Comparison of ENCODE assay signal across 21 mouse cellular contexts in genomic region chr4:138701111-138701510, GRCm38 (mm10). TPM values are rescaled to one million over a fixed set of nuclear protein-coding genes. Genes with fewer than 3 reads are reported as not detected.
"Had no signal": no experiment of that assay in that cellular context is flagged by ENCODE, and none has a peak within 500 bp of the region (broad histone marks: within the 10 kb centered on the region; RNA-seq: fewer than 3 reads in every experiment).

No protein-coding gene starts in this region.

- H3K27ac ChIP-seq: layer of hippocampus, adult 2 months; limb, embryonic 12.5 days; limb, embryonic 15.5 days; liver, embryonic 14.5 days; macrophage; midbrain, embryonic 13.5 days; neural tube, embryonic 12.5 days; stomach, embryonic 15.5 days had no signal

- H3K9me3 ChIP-seq: limb, embryonic 12.5 days; limb, embryonic 15.5 days; midbrain, embryonic 13.5 days; neural tube, embryonic 12.5 days; stomach, embryonic 15.5 days had no signal

- H3K4me1 ChIP-seq: limb, embryonic 15.5 days; stomach, embryonic 15.5 days had no signal

- H3K36me3 ChIP-seq: limb, embryonic 12.5 days; limb, embryonic 15.5 days; midbrain, embryonic 13.5 days; neural tube, embryonic 12.5 days; stomach, embryonic 15.5 days had no signal

- DNase-seq: kidney, adult 18-20 months; kidney, adult 9 months; kidney, postnatal 25 days; layer of hippocampus, adult 9-11 months; left cerebral cortex, postnatal 4 days; liver, postnatal 0 days; lung, embryonic 14.5 days; retina, postnatal 1 day; spleen, adult 18-20 months; thymus, postnatal 36 days had no signal

- H3K9ac ChIP-seq: limb, embryonic 12.5 days; limb, embryonic 15.5 days; liver, embryonic 14.5 days; liver, postnatal 0 days; lung, embryonic 14.5 days; midbrain, embryonic 13.5 days; neural tube, embryonic 12.5 days; stomach, embryonic 15.5 days had no signal

- H3K4me3 ChIP-seq: layer of hippocampus, adult 2 months; limb, embryonic 12.5 days; limb, embryonic 15.5 days; midbrain, embryonic 13.5 days; neural tube, embryonic 12.5 days; stomach, embryonic 15.5 days had no signal

- H3K27me3 ChIP-seq: neural tube, embryonic 12.5 days; stomach, embryonic 15.5 days had no signal

RNA-seq across cellular contexts. Expression of gene Pla2g2c, which starts 23.5 kb away (rescaled TPM):
- total RNA-seq: layer of hippocampus, adult 2 months; left cerebral cortex, postnatal 10 days; megakaryocyte, adult 5-6 weeks; neutrophil, adult 5-6 weeks had no signal

RNA-seq across cellular contexts. Expression of gene Ubxn10, which starts 35.9 kb away (rescaled TPM):
- total RNA-seq: megakaryocyte, adult 5-6 weeks; neutrophil, adult 5-6 weeks had no signal

RNA-seq across cellular contexts. Expression of gene Pla2g2f, which starts 56.3 kb away (rescaled TPM):
- total RNA-seq: left cerebral cortex, postnatal 10 days; left cerebral cortex, postnatal 4 days; megakaryocyte, adult 5-6 weeks; neutrophil, adult 5-6 weeks had no signal
